Mouse (Mus musculus): Measurements from ENCODE around the gene Per3. TPM values are rescaled to one million over a fixed set of nuclear protein-coding genes. Genes with fewer than 3 reads are reported as not detected.
"Not testable (repeated sequence)": the region's sequence is repeated elsewhere in the genome, so short reads cannot be mapped to it uniquely, and the experiment has no call there.

Per3 gene
- polyA plus RNA-seq, 1 experiment from 2014 or later: 3.5 TPM

GRCm38 (mm10) chr4:151017356-151017755 is 27.1 kb downstream of the Per3 start:
- peaks cover 24% of the 10 kb centered on the region for H3K36me3 ChIP-seq (ENCODE audit: poor library complexity, severe bottlenecking)
- not testable (repeated sequence) for H3K4me2 ChIP-seq; H3K27me3 ChIP-seq; H3K9ac ChIP-seq; H3K27ac ChIP-seq; H3K4me3 ChIP-seq; H3K4me1 ChIP-seq; H3K9me3 ChIP-seq (replicated peaks); ATAC-seq
- 97% methylated on average over 1 of the region's 1 CpGs for WGBS

DNA sequence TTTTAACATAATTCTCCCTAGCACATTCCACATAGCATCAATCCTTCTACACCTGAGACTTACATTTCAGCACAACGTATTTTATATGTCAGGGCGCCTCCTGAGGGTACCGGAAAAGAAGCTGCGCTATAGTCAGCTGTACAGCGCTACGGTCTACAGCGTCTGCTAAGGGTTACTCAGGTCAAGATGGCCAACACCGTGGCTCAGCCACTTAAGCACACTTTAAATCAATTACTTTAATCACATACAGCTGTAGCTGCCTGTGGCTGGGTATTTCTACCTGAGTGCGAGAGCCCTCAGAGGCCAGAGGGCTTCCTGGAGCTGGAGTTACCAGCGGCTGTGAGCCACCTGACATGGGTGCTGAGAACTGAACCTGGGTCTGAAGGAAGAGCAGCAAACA is 28.5 kb downstream of the Per3 start:
- no peak for ATAC-seq
- Histone ChIP-seq H3K9me3 (replicated peaks) (no peaks in the 10 kb centered on the region), H3K36me3 (ENCODE audit: poor library complexity, severe bottlenecking) (peaks cover 22% of the 10 kb centered on the region), H3K9ac (no peak overlapping the region), H3K4me2 (no peak overlapping the region), H3K4me3 (no peak overlapping the region), H3K27ac (no peak overlapping the region), H3K27me3 (no peaks in the 10 kb centered on the region), H3K4me1 (no peaks in the 10 kb centered on the region)
- 94% methylated on average over 10 of the region's 10 CpGs for WGBS

DNA sequence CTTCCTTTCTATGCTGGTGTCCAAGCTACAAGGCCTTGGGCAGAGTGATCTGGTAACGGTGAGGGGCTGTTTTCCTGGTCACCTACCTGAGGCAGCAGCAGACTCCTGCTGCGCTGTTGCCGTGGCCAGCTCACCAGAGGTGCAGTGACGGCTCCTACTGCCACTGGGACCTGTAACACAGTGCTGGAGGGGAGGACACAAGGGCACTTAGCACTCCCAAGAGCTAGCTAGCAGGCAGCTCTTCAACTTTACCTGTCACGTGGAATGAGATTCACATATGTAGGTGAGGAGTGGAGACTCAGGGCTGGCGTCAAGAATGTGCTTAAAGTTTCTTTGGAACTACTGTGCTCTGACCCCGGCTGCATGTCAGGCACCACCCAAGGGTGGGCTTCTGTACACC is 34.1 kb downstream of the Per3 start:
- Histone ChIP-seq H3K27ac (no peak overlapping the region), H3K4me2 (no peak overlapping the region), H3K27me3 (no peaks in the 10 kb centered on the region), H3K4me1 (no peaks in the 10 kb centered on the region), H3K36me3 (ENCODE audit: poor library complexity, severe bottlenecking) (peaks cover 19% of the 10 kb centered on the region), H3K9me3 (replicated peaks) (no peaks in the 10 kb centered on the region), H3K9ac (no peak overlapping the region), H3K4me3 (no peak overlapping the region)
- no peak for ATAC-seq
- 89% methylated on average over 7 of the region's 7 CpGs for WGBS

GRCm38 (mm10) chr4:151006945-151007344 is 37.5 kb downstream of the Per3 start:
- ATAC-seq: no peak
- Histone ChIP-seq H3K4me3 (no peak overlapping the region), H3K36me3 (ENCODE audit: poor library complexity, severe bottlenecking) (peaks cover 13% of the 10 kb centered on the region), H3K4me2 (no peak overlapping the region), H3K4me1 (no peaks in the 10 kb centered on the region), H3K9me3 (replicated peaks) (no peaks in the 10 kb centered on the region), H3K9ac (no peak overlapping the region), H3K27me3 (no peaks in the 10 kb centered on the region), H3K27ac (no peak overlapping the region)
- 53% methylated on average over 6 of the region's 6 CpGs for WGBS

- peaks cover 13% of the 10 kb centered on the region for H3K36me3 ChIP-seq (ENCODE audit: poor library complexity, severe bottlenecking)
- H3K9ac ChIP-seq: no peak overlapping the region
- 96% methylated on average over 13 of the region's 13 CpGs for WGBS
- no peaks in the 10 kb centered on the region for H3K9me3 ChIP-seq (replicated peaks)
- ATAC-seq: no peak
- H3K4me1 ChIP-seq: 0 out of 2 replicates have a peak, but pooled peaks cover 1% of the 10 kb centered on the region
- no peak overlapping the region for H3K27ac ChIP-seq
- H3K27me3 ChIP-seq: no peaks in the 10 kb centered on the region
- H3K4me3 ChIP-seq: no peak overlapping the region
- H3K4me2 ChIP-seq: no peak overlapping the region
Observed at GRCm38 (mm10) chr4:151005656-151006318, 38.7 kb downstream of the Per3 start.

DNA sequence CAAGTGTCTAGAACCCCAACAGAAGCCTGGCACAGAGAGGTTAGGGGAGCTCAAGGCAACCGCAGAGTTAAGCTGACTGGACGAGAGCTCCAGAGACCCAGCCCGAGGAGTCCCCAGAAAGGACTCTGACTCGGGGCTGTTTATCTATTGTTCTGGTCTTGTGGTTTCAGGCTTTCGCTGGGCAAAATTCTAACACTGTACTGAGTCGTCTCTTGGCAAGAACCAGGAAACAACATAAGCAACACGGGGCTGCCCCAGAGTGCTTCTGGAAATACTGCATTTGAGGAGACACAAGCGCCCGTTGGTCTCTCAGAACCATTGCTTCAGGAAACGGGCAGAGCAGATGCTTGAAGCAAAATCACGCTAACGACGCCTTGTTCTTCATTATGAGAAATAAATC is 43.1 kb downstream of the Per3 start:
- H3K4me1 ChIP-seq: 0 out of 2 replicates have a peak, but pooled peaks cover 3% of the 10 kb centered on the region
- H3K27ac ChIP-seq: no peak overlapping the region
- WGBS: 69% methylated on average over 13 of the region's 13 CpGs
- no peak overlapping the region for H3K9ac ChIP-seq
- no peaks in the 10 kb centered on the region for H3K9me3 ChIP-seq (replicated peaks)
- ATAC-seq: no peak
- no peaks in the 10 kb centered on the region; the same call in 1 of the 2 replicates for H3K36me3 ChIP-seq (ENCODE audit: poor library complexity, severe bottlenecking)
- H3K4me3 ChIP-seq: no peak overlapping the region
- H3K4me2 ChIP-seq: no peak overlapping the region
- no peaks in the 10 kb centered on the region for H3K27me3 ChIP-seq

- Histone ChIP-seq H3K36me3 (ENCODE audit: poor library complexity, severe bottlenecking) (no peaks in the 10 kb centered on the region), H3K4me2 (no peak overlapping the region), H3K4me3 (no peak overlapping the region), H3K27me3 (no peaks in the 10 kb centered on the region), H3K9me3 (replicated peaks) (no peaks in the 10 kb centered on the region), H3K27ac (no peak overlapping the region), H3K4me1 (0 out of 2 replicates have a peak, but pooled peaks cover 3% of the 10 kb centered on the region), H3K9ac (no peak overlapping the region)
- 95% methylated on average over 9 of the region's 9 CpGs for WGBS
- no peak for ATAC-seq
Observed at GRCm38 (mm10) chr4:150998626-150999025, 45.8 kb downstream of the Per3 start.

DNA sequence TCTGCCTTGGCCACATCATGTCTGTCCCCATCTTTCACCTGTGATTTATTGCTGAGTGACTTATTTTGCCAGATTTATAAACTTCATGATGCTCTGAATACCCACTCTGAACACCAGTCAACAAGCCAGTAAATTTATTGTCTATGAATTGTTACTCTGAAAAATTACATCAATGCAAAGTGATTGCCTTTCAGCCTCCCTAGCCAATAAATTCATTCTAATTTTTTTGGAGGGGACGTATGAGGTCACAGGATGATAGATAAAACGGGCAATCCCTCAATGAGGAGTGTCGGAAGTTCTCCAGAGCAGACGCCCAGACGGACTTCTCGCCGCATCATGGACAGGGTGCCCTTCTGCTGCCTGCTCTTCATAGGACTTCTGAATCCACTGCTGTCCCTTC is 47.7 kb downstream of the Per3 start, which contains the start of gene Uts2:
Gene Uts2, plus strand, starts transcription at position 301 of the 400 bp plus-strand sequence.
- no peak within 1 kb of the TSS for H3K9ac ChIP-seq
- H3K4me2 ChIP-seq: no peak within 1 kb of the TSS
- no peaks in the 10 kb centered on the region for H3K27me3 ChIP-seq
- no peak within 1 kb of the TSS for H3K27ac ChIP-seq
- H3K36me3 ChIP-seq (ENCODE audit: poor library complexity, severe bottlenecking): no peaks in the 10 kb centered on the region
- H3K9me3 ChIP-seq (replicated peaks): no peaks in the 10 kb centered on the region
- H3K4me3 ChIP-seq: no peak within 1 kb of the TSS
- 0 out of 2 replicates have a peak, but pooled peaks cover 3% of the 10 kb centered on the region for H3K4me1 ChIP-seq
- no peak for ATAC-seq
- 93% methylated on average over 7 of the region's 7 CpGs for WGBS

- no peak for ATAC-seq
- Histone ChIP-seq H3K9ac (no peak overlapping the region), H3K36me3 (ENCODE audit: poor library complexity, severe bottlenecking) (no peaks in the 10 kb centered on the region), H3K9me3 (replicated peaks) (no peaks in the 10 kb centered on the region), H3K4me1 (no peaks in the 10 kb centered on the region), H3K4me2 (no peak overlapping the region), H3K27ac (no peak overlapping the region), H3K4me3 (no peak overlapping the region), H3K27me3 (no peaks in the 10 kb centered on the region)
- 50% methylated on average over 6 of the region's 6 CpGs for WGBS
Observed at GRCm38 (mm10) chr4:150990148-150990547, 54.3 kb downstream of the Per3 start.

DNA sequence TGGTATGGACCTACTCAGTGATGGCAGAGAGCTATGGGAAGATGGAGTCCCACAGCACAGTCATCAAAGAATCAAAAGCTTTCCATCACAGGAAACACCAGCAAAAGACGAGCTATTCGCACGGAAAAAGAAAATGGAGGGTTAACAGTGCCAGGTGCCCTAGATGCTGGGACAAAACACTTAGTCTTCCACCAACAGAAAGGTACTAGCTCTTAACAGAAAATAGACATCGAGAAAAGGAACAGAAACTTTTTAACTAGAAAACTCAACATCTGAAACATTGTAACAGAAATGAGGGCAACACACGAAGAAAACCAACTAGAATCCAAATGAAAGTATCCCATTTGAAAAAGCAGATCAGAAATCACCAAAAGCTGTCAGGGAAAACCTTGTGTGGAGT is 64.3 kb downstream of the Per3 start:
- no peaks in the 10 kb centered on the region for H3K27me3 ChIP-seq
- H3K36me3 ChIP-seq (ENCODE audit: poor library complexity, severe bottlenecking): no peaks in the 10 kb centered on the region
- H3K9me3 ChIP-seq (replicated peaks): no peaks in the 10 kb centered on the region
- H3K4me2 ChIP-seq: no peak overlapping the region
- no peaks in the 10 kb centered on the region for H3K4me1 ChIP-seq
- WGBS: 87% methylated on average over 5 of the region's 5 CpGs
- H3K9ac ChIP-seq: no peak overlapping the region
- H3K4me3 ChIP-seq: no peak overlapping the region
- H3K27ac ChIP-seq: no peak overlapping the region
- ATAC-seq: no peak

- Histone ChIP-seq H3K9me3 (replicated peaks) (no peaks in the 10 kb centered on the region), H3K4me1 (no peaks in the 10 kb centered on the region), H3K27ac (no peak overlapping the region), H3K4me3 (no peak overlapping the region), H3K9ac (no peak overlapping the region), H3K4me2 (no peak overlapping the region), H3K27me3 (no peaks in the 10 kb centered on the region), H3K36me3 (ENCODE audit: poor library complexity, severe bottlenecking) (no peaks in the 10 kb centered on the region)
- ATAC-seq: no peak
- 87% methylated on average over 9 of the region's 9 CpGs for WGBS
Observed at GRCm38 (mm10) chr4:150979455-150979854, 65.0 kb downstream of the Per3 start.

DNA sequence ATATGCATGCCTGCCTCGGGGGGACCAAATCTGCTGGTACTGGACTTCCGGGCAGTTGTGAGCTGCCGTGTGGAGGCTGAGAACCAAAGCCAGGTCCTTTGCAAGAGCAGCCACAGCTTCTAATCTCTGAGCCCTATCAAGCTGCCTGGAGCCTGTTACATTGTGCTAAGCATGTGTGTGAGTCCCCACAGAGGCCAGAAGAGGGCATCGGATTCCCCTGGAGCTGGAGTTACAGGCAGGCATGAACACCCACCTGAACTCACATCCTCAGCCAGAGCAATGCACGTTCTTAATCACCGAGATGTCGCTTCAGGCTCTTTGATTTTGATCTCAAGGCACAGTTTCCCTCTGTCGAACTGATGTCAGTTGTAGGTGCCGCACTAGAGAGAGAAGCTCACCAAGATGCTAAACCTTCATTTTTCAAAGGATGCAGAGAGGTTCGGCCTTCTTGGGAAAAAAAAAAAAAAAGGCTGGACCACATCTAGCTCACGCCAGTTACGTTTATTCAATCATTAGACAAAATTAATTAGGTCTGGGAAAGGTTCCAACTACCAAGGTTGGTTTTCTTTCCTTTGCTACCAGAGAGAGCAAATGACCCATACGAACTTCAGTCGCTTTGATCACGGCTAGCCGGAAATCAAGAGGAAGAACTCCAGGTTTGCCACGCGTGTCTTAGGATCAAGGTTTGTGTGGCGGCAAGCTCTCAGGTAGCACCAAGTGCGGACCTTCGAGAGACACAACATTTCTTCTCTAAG is 66.1 kb downstream of the Per3 start:
- ATAC-seq: no peak
- WGBS: 74% methylated on average over 21 of the region's 21 CpGs
- H3K36me3 ChIP-seq (ENCODE audit: poor library complexity, severe bottlenecking): no peaks in the 10 kb centered on the region
- H3K27ac ChIP-seq: no peak overlapping the region
- no peak overlapping the region for H3K4me3 ChIP-seq
- H3K4me2 ChIP-seq: no peak overlapping the region
- H3K27me3 ChIP-seq: no peaks in the 10 kb centered on the region
- no peak overlapping the region for H3K9ac ChIP-seq
- no peaks in the 10 kb centered on the region for H3K4me1 ChIP-seq
- no peaks in the 10 kb centered on the region for H3K9me3 ChIP-seq (replicated peaks)
